Mouse (Mus musculus): ENCODE measurements at regions not wholly inside any gene's neighbourhood (a gene's known extent, or its start where the extent isn't known, plus 50 kb on each side); places are given as distances from the start of the nearest gene placed in this dataset.

- DNase-seq = no peak
Observed at GRCm38 (mm10) chr14:39785090-39785489, 312.2 kb upstream of the Nrg3 start.

DNA sequence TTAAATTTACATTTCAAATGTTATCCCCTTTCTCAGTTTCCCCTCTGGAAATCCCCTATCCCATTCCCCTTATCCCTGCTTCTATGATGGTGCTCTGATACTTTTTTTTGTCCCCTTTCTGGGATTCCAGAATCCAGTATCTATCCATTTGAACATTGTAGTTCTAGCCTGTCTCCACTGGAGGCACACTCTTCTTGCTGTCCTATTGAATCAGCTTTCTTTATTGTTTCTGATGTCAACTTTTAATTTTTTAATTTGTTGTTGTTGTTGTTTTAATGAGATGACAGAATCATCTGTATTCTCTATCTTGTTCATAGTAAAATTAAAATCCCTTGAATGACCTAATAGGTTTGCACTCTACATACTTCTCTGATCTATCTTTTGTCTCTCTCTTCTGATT is 309.0 kb upstream of the Nrg3 start:
- peak; percentile 1 for DNase-seq

DNA sequence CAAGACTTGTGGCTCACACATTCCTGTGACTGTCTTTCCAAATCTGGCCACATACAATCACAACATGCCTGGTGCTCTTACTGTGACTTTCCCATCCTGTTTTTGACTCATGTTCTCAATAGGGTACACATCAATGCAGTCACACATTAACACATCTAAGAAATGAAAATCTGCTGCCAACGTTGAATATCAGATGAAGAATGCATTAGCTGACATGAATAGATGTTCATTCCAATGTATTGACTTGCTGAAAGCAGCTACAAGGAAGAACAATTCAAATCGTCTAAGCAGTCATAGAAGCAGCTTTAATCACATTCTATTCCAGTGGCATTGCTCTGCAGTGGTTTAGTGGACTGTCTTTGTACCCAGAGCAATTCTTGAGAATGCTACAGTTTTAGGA is 295.2 kb upstream of the Nrg3 start:
- DNase-seq = no peak

All from embryo, embryonic 11 days (tissue).